Mouse (Mus musculus) G1E (cell line): ENCODE measurements around the gene Nprl2.

Experiments
- CTCF ChIP-seq: IDR thresholded peaks from 2 replicates; pipeline ENCODE4 v1.5.1; 2012; ENCODE audit warnings: low read depth, low read length, inconsistent platforms, mixed read lengths
- GATA1 ChIP-seq: IDR thresholded peaks from 2 replicates; pipeline ENCODE4 v1.6.1; 2012; ENCODE audit warnings: borderline replicate concordance, low read length, inconsistent platforms, mixed read lengths
- GATA2 ChIP-seq: IDR thresholded peaks from 2 replicates; pipeline ENCODE4 v1.6.1; 2012; ENCODE audit warnings: low read depth, low read length, inconsistent platforms, borderline replicate concordance
- POLR2AphosphoS5 ChIP-seq: IDR thresholded peaks from 2 replicates; pipeline ENCODE4 v1.6.1; 2012; ENCODE audit warnings: low read depth, low read length, inconsistent platforms; ENCODE audit not compliant: insufficient replicate concordance
- TAL1 ChIP-seq: conservative IDR thresholded peaks from 2 replicates; pipeline ENCODE4 v1.6.1; 2012; ENCODE audit warnings: low read depth, low read length, inconsistent platforms, mixed read lengths

DNA sequence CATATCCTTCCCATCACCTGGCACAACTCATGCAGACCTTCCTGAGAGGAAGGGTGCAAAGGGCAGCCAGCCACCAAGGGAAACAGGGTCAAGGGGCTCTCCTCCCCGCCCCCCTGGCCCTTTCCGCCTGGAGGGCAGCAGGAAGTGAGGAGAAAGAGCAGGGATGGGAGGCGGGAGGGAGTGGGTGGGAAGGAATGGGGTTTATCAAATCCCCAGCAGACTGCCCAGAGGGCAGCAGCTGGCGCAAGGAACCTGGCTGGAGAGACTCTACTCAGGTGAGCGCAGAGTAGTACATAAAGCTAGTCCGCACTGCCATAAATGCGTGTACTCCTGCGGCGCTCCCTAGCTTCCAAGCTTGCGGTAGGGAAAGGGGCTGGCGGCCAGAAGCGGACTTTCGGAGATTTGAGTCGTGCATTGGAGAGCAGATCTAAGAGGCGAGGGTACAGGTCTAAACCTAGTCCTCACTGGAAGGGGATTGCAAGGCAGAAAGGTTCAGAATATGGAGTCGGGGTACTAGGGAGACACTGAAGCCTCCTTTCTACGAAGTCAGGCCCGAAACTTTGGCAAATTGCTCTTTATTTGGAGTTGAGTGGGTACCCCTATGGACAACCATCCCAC is 25.8 kb downstream of the Nprl2 start, which contains the start of gene Hyal2:
- TF ChIP-seq TAL1 = no peak
- TF ChIP-seq CTCF = no peak
- no peak for TF ChIP-seq POLR2AphosphoS5
- TF ChIP-seq GATA1 = no peak
- no peak for TF ChIP-seq GATA2
